Mouse (Mus musculus): Measurements from ENCODE around the gene Cnnm1. TPM values are rescaled to one million over a fixed set of nuclear protein-coding genes. Genes with fewer than 3 reads are reported as not detected.

Gene Cnnm1
- 0.46 TPM for polyA plus RNA-seq (2015; fragmentation: Illumina TruSeq; extraction: RNeasy Lipid Tissue Mini Kit (QIAGEN cat#74804); ENCODE audit: insufficient read depth, low read depth, low replicate concordance)

GRCm38 (mm10) chr19:43440112-43440737, at the start of gene Cnnm1:
Cnnm1 (plus strand) TSS chr19:43440436.

GRCm38 (mm10) chr19:43524187-43525103, 84.2 kb downstream of the Cnnm1 start, which contains the start of gene Got1:
Got1 (minus strand) TSS chr19:43524605.

Other genes starting within 250 kb of the Cnnm1 start
- not detected for gene Hpse2, start 52.1 kb upstream of the Cnnm1 start, polyA plus RNA-seq (2015; fragmentation: Illumina TruSeq; extraction: RNeasy Lipid Tissue Mini Kit (QIAGEN cat#74804); ENCODE audit: insufficient read depth, low read depth, low replicate concordance)
- gene Got1, start 84.2 kb downstream of the Cnnm1 start, polyA plus RNA-seq (2015; fragmentation: Illumina TruSeq; extraction: RNeasy Lipid Tissue Mini Kit (QIAGEN cat#74804); ENCODE audit: insufficient read depth, low read depth, low replicate concordance) = 9.6 TPM
- 3.1 TPM for gene Nkx2-3, start 171.9 kb downstream of the Cnnm1 start, polyA plus RNA-seq (2015; fragmentation: Illumina TruSeq; extraction: RNeasy Lipid Tissue Mini Kit (QIAGEN cat#74804); ENCODE audit: insufficient read depth, low read depth, low replicate concordance)
- 38.0 TPM for gene Slc25a28, start 234.4 kb downstream of the Cnnm1 start, polyA plus RNA-seq (2015; fragmentation: Illumina TruSeq; extraction: RNeasy Lipid Tissue Mini Kit (QIAGEN cat#74804); ENCODE audit: insufficient read depth, low read depth, low replicate concordance)
- gene Entpd7, start 249.2 kb downstream of the Cnnm1 start, polyA plus RNA-seq (2015; fragmentation: Illumina TruSeq; extraction: RNeasy Lipid Tissue Mini Kit (QIAGEN cat#74804); ENCODE audit: insufficient read depth, low read depth, low replicate concordance) = 3.5 TPM

All from pancreas, adult 10 weeks (tissue).